Mouse (Mus musculus) limb, embryonic 14.5 days (tissue): Measurements from ENCODE around the gene Grk6. TPM values are rescaled to one million over a fixed set of nuclear protein-coding genes. Genes with fewer than 3 reads are reported as not detected.

Experiments used
- ATAC-seq: fragments of 200-750 bp; cut with Nextera tagmentation; 2 replicates; pipeline ENCODE4 v1.8.0; 2017; ENCODE audit warnings: low read depth, moderate number of reproducible peaks, moderate TSS enrichment; ENCODE audit not compliant: low FRiP score
- DNase-seq: peaks from one replicate; pipeline ENCODE4 v3.0.0-alpha.2; 2015; ENCODE audit warnings: low spot score
- H3K27ac ChIP-seq: fragments of 300-500 bp; sonication (generic); replicated peaks from 2 replicates; pipeline ENCODE4 v1.5.1; 2014; ENCODE audit warnings: low read depth, mild to moderate bottlenecking, low read length, moderate library complexity, mixed read lengths
- H3K27me3 ChIP-seq: fragments of 300-500 bp; sonication (generic); 2 replicates; pipeline ENCODE4 v1.6.1; 2014; ENCODE audit warnings: low read length, mixed read lengths; ENCODE audit not compliant: control insufficient read depth, insufficient read depth
- H3K36me3 ChIP-seq: fragments of 300-500 bp; sonication (generic); 2 replicates; pipeline ENCODE4 v1.6.1; 2014; ENCODE audit warnings: mild to moderate bottlenecking, low read length, moderate library complexity, mixed read lengths; ENCODE audit not compliant: control insufficient read depth, insufficient read depth
- H3K4me1 ChIP-seq: fragments of 300-500 bp; sonication (generic); 2 replicates; pipeline ENCODE4 v1.6.1; 2014; ENCODE audit warnings: antibody characterized with exemption, low read length, mixed read lengths; ENCODE audit not compliant: control insufficient read depth, insufficient read depth
- H3K4me2 ChIP-seq: fragments of 300-500 bp; sonication (generic); replicated peaks from 2 replicates; pipeline ENCODE4 v1.6.1; 2014; ENCODE audit warnings: low read depth, mild to moderate bottlenecking, low read length, moderate library complexity; ENCODE audit not compliant: severe bottlenecking
- H3K4me3 ChIP-seq: fragments of 300-500 bp; sonication (generic); replicated peaks from 2 replicates; pipeline ENCODE4 v1.5.1; 2014; ENCODE audit warnings: low read length
- H3K9ac ChIP-seq: fragments of 300-500 bp; sonication (generic); 2 replicates; pipeline ENCODE4 v1.6.1; 2014; ENCODE audit warnings: mild to moderate bottlenecking, low read depth, low read length, moderate library complexity; ENCODE audit not compliant: severe bottlenecking
- H3K9me3 ChIP-seq: fragments of 300-500 bp; sonication (generic); 2 replicates; pipeline ENCODE4 v1.6.1; 2016; ENCODE audit warnings: low read length; ENCODE audit not compliant: control insufficient read depth
- POLR2A ChIP-seq: fragments of 200-500 bp; IDR thresholded peaks from 2 replicates; pipeline ENCODE4 v1.8.0; 2012; ENCODE audit warnings: inconsistent platforms, mild to moderate bottlenecking, moderate library complexity, borderline replicate concordance; ENCODE audit not compliant: insufficient read depth, insufficient read length; ENCODE audit errors: extremely low read depth
- WGBS: fragments of 180-500 bp; shearing (Covaris S2); extraction: QIAGEN DNeasy Blood & Tissue Kit; methylation state at CpG from one replicate; pipeline ENCODE4 v1.1.7; 2014; 5-methylcytosine and 5-hydroxymethylcytosine counted together
- polyA plus RNA-seq, 2 experiments: library from polyadenylated mRNA; depleted of rRNA in 1 of 2; stranded (reverse) in 1 of 2; unstranded in 1 of 2; fragments of >200 nt; fragmentation: Nextera tagmentation in 1 of 2; extraction: Ambion mirVana in 1 of 2; gene quantifications; 2 replicates each; pipeline versions ENCODE4 v1.2.1 to v1.2.3; 2012 to 2014

Gene Grk6
- polyA plus RNA-seq, 2 experiments: 51.7 to 81.4 TPM

DNA sequence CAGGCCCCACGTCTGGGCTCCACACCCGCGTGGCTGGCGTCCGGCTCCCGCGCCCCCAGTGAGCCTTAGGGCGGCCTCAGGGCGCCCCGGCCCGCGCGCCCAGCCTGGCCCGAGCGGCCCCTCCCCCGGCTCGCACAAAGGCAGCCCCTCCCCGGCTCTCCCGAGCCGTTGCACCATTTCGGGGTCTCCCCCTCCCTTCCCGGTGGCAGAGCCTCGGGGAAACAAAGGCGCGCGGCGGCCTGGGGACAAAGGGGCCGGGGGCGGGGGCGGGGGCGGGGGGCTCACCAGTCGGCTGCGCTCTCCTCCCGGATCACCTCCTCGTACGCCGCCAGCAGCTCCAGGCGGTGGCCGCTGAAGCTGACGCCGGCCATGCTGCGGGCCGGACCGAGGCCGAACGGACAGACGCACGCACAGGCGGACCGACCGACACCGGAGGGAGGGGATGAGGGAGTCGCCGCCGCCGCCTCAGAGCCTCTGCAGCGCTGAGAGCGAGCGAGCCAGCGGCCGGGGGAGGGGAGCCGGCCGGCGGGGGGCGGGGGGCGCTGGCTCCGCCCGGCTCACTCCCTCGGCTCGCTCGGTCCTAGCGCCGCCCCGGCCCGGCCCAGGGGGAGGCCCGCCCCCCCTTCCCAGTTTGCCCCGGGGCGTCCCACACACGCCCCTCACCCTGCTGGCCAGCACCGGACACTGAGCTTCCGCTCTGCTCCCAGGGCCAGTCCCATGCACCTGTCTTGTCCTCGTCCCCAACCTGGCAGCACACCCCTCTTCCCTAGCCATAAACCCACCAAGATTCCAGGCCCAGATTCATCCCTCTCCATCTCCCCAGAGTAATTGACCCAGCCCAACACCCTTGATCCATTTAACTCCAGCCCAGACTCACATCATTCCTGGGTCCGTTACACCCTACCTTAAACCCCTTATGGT is 43.0 kb downstream of the Grk6 start, which contains the start of gene Dbn1:
TSS of gene Dbn1 (minus strand) at position 534 of the 921 bp plus-strand sequence.
- Histone ChIP-seq H3K4me2 (peak within 1 kb of the TSS; percentile 79), H3K36me3 (peaks cover 12% of the 10 kb centered on the region; the same call in 1 of the 2 replicates), H3K4me1 (peaks cover 32% of the 10 kb centered on the region), H3K27me3 (no peaks in the 10 kb centered on the region), H3K27ac (peak within 1 kb of the TSS; percentile 90), H3K4me3 (peak within 1 kb of the TSS; percentile 88), H3K9ac (peak within 1 kb of the TSS; percentile 100), H3K9me3 (no peaks in the 10 kb centered on the region)
- DNase-seq (peak; percentile 74), ATAC-seq (peak; percentile 86)
- 0 out of 2 replicates have a peak, but pooled peaks have one; percentile 60 for TF ChIP-seq POLR2A
- WGBS: under 1% methylated on average over 37 of the region's 83 CpGs

DNA sequence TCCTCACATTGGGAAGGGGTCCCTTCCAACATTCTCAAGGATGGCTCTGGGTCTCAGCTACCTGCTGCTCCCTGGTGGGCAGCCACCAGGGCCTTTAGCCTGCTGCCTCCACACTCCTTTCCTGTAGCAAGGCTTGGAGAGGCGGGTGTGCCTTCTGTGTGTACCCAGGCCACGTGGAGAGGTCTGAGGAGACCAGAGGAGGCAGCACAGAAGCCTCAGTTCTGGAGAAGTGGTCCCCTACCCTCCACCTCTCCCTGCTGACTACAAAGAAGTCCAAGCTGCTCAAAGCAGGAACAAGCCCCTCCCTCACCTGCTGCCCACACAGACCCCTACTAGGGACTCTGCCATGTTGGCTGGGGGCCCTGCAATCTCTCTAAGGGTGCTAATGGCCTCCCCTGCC is 49.4 kb downstream of the Grk6 start:
- ATAC-seq (no peak), DNase-seq (no peak)
- no peak for TF ChIP-seq POLR2A
- Histone ChIP-seq H3K4me3 (no peak overlapping the region), H3K4me2 (no peak overlapping the region), H3K9me3 (no peaks in the 10 kb centered on the region), H3K9ac (no peak overlapping the region), H3K36me3 (peaks cover 27% of the 10 kb centered on the region), H3K4me1 (peaks cover 6% of the 10 kb centered on the region; the same call in 1 of the 2 replicates), H3K27ac (no peak overlapping the region), H3K27me3 (no peaks in the 10 kb centered on the region)
- WGBS: 24% methylated on average over 2 of the region's 2 CpGs

GRCm38 (mm10) chr13:55494883-55495621 is 50.2 kb downstream of the Grk6 start:
- H3K4me3 ChIP-seq: no peak overlapping the region
- peak; percentile 38; the same call in 1 of the 2 replicates for ATAC-seq
- no peak for DNase-seq
- H3K4me2 ChIP-seq: no peak overlapping the region
- no peak overlapping the region for H3K27ac ChIP-seq
- no peak overlapping the region for H3K9ac ChIP-seq
- H3K36me3 ChIP-seq: peaks cover 34% of the 10 kb centered on the region
- WGBS: 17% methylated on average over 18 of the region's 18 CpGs
- H3K27me3 ChIP-seq: no peaks in the 10 kb centered on the region
- TF ChIP-seq POLR2A: no peak
- H3K4me1 ChIP-seq: peaks cover 6% of the 10 kb centered on the region; the same call in 1 of the 2 replicates
- no peaks in the 10 kb centered on the region for H3K9me3 ChIP-seq

GRCm38 (mm10) chr13:55495702-55496101 is 50.8 kb downstream of the Grk6 start:
- no peaks in the 10 kb centered on the region for H3K9me3 ChIP-seq
- no peaks in the 10 kb centered on the region for H3K27me3 ChIP-seq
- ATAC-seq (no peak), DNase-seq (no peak)
- H3K27ac ChIP-seq: no peak overlapping the region
- H3K4me2 ChIP-seq: no peak overlapping the region
- TF ChIP-seq POLR2A: no peak
- H3K4me1 ChIP-seq: peaks cover 6% of the 10 kb centered on the region; the same call in 1 of the 2 replicates
- H3K9ac ChIP-seq: no peak overlapping the region
- H3K4me3 ChIP-seq: no peak overlapping the region
- 31% methylated on average over 4 of the region's 4 CpGs for WGBS
- peaks cover 40% of the 10 kb centered on the region for H3K36me3 ChIP-seq

GRCm38 (mm10) chr13:55496661-55497060 is 51.8 kb downstream of the Grk6 start:
- H3K9ac ChIP-seq: no peak overlapping the region
- WGBS: 85% methylated on average over 6 of the region's 6 CpGs
- ATAC-seq: no peak

More at GRCm38 (mm10) chr13:55496661-55497060, 51.8 kb downstream of the Grk6 start:
- Histone ChIP-seq H3K36me3 (peaks cover 49% of the 10 kb centered on the region), H3K4me1 (peaks cover 6% of the 10 kb centered on the region; the same call in 1 of the 2 replicates), H3K4me2 (no peak overlapping the region), H3K27me3 (no peaks in the 10 kb centered on the region), H3K9me3 (no peaks in the 10 kb centered on the region), H3K4me3 (no peak overlapping the region), H3K27ac (no peak overlapping the region)
- TF ChIP-seq POLR2A: no peak
- DNase-seq: no peak
